Mouse (Mus musculus) adrenal gland, adult 18-20 months (tissue): ENCODE measurements around the gene Angptl8. TPM values are rescaled to one million over a fixed set of nuclear protein-coding genes. Genes with fewer than 3 reads are reported as not detected.
"Not testable (repeated sequence)": the region's sequence is repeated elsewhere in the genome, so short reads cannot be mapped to it uniquely, and the experiment has no call there.

Experiments used
- DNase-seq, 2 experiments: peaks; one replicate each; pipeline ENCODE4 v3.0.0; 2021 to 2022; ENCODE audit warnings: low spot score in 2 of 2
- long read RNA-seq, 2 experiments: library from polyadenylated mRNA; stranded (forward); transcript quantifications; one replicate each; pipeline ENCODE4 v2.0.0; 2021
- total RNA-seq, 2 experiments: library from RNA; stranded (reverse); gene quantifications; 1 replicate in 1 of 2; 2 replicates in 1 of 2; pipeline ENCODE4 v1.2.3; 2021

Angptl8 gene
- 10 to 100 TPM in 1 of 2 experiments, 1 to 10 TPM in 1; 8.2 to 26.2 TPM for total RNA-seq
- long read RNA-seq, experiment 1, transcript Angptl8-201 (4 exons, 865 nt) = major isoform, 8 of 9 reads
- long read RNA-seq, experiment 1, partial matches to known transcripts = 0 of 9 reads
- long read RNA-seq, experiment 1, other reads (novel, unspliced or antisense) = 1 of 9 reads
- long read RNA-seq, experiment 2, transcript Angptl8-201 (4 exons, 865 nt) = major isoform, 20 of 26 reads
- long read RNA-seq, experiment 2, partial matches to known transcripts = 2 of 26 reads
- long read RNA-seq, experiment 2, other reads (novel, unspliced or antisense) = 4 of 26 reads

GRCm38 (mm10) chr9:21835258-21835912, at the start of gene Angptl8:
Angptl8 (plus strand) TSS chr9:21835510.
- peak; percentile 50 to 55 for DNase-seq

GRCm38 (mm10) chr9:21786309-21786708, 49.0 kb upstream of the Angptl8 start:
- not testable (repeated sequence) for DNase-seq

- DNase-seq = peak; percentile 61 to 77
These were observed 48.4 kb upstream of the Angptl8 start for GRCm38 (mm10) chr9:21786906-21787305.

- DNase-seq = no peak
These were observed 47.7 kb upstream of the Angptl8 start for GRCm38 (mm10) chr9:21787654-21788053.

- DNase-seq = no peak
These were observed 47.1 kb upstream of the Angptl8 start for GRCm38 (mm10) chr9:21788234-21788633.

GRCm38 (mm10) chr9:21791861-21792260, 43.4 kb upstream of the Angptl8 start:
- DNase-seq = peak; percentile 32 to 45

- DNase-seq = no peak
These were observed 42.7 kb upstream of the Angptl8 start for GRCm38 (mm10) chr9:21792644-21793043.

GRCm38 (mm10) chr9:21793507-21793906, 41.8 kb upstream of the Angptl8 start:
- not testable (repeated sequence) for DNase-seq

GRCm38 (mm10) chr9:21794344-21794834, 40.9 kb upstream of the Angptl8 start:
- no peak for DNase-seq

GRCm38 (mm10) chr9:21794925-21795324, 40.4 kb upstream of the Angptl8 start:
- no peak for DNase-seq

GRCm38 (mm10) chr9:21795579-21795978, 39.7 kb upstream of the Angptl8 start:
- no peak for DNase-seq

GRCm38 (mm10) chr9:21796259-21796658, 39.1 kb upstream of the Angptl8 start:
- DNase-seq = no peak

- no peak for DNase-seq
These were observed 38.4 kb upstream of the Angptl8 start for GRCm38 (mm10) chr9:21796919-21797318.

- DNase-seq = peak; percentile 62 to 70
These were observed 37.4 kb upstream of the Angptl8 start for GRCm38 (mm10) chr9:21797921-21798344.

- peak; percentile 92 to 93 for DNase-seq
These were observed 36.8 kb upstream of the Angptl8 start, which contains the start of gene Kank2 for GRCm38 (mm10) chr9:21798345-21799009. Kank2 (minus strand) TSS chr9:21798744.

- DNase-seq = no peak
These were observed 36.3 kb upstream of the Angptl8 start for GRCm38 (mm10) chr9:21799010-21799350.

- no peak for DNase-seq
These were observed 34.2 kb upstream of the Angptl8 start for GRCm38 (mm10) chr9:21801121-21801520.

GRCm38 (mm10) chr9:21801591-21801990, 33.7 kb upstream of the Angptl8 start:
- no peak for DNase-seq

GRCm38 (mm10) chr9:21803986-21804644, 31.2 kb upstream of the Angptl8 start:
- DNase-seq = peak; percentile 85 to 87

- no peak for DNase-seq
These were observed 28.9 kb upstream of the Angptl8 start for GRCm38 (mm10) chr9:21806363-21806762.

GRCm38 (mm10) chr9:21806976-21807375, 28.3 kb upstream of the Angptl8 start:
- DNase-seq = no peak
